Mouse (Mus musculus): ENCODE results near the gene Map3k7cl. TPM values are rescaled to one million over a fixed set of nuclear protein-coding genes. Genes with fewer than 3 reads are reported as not detected.
A peak's percentile ranks its signal among the peaks of the same experiment; 100 is the strongest.

Gene Map3k7cl
- polyA plus RNA-seq, 1 experiment, result 2.2 TPM

- no peak overlapping the region for H3ac ChIP-seq (ENCODE audit: control insufficient read depth, insufficient read length)
- TF ChIP-seq MYOD1 (IDR thresholded peaks at IDR 0.05; ENCODE audit: control insufficient read depth in 1 of 3, insufficient read length in 2 of 3, low read depth in 2 of 3), result peak in 2 of 3 experiments; percentile 18 to 69
- TF ChIP-seq CEBPB (IDR thresholded peaks at IDR 0.05; ENCODE audit: insufficient read depth, poor library complexity, severe bottlenecking), result no peak
- peak in 1 of 3 experiments; percentile 20 for TF ChIP-seq MYOG (IDR thresholded peaks at IDR 0.05; ENCODE audit: control insufficient read depth in 1 of 3, insufficient read depth in 1 of 3, insufficient read length in 2 of 3, low read depth in 2 of 3)
- H3K79me2 ChIP-seq (ENCODE audit: control insufficient read depth, insufficient read depth), result no peaks in the 10 kb centered on the region
- no peaks in the 10 kb centered on the region for H3K27me3 ChIP-seq (ENCODE audit: control insufficient read depth, insufficient read depth, insufficient read length)
- no peak overlapping the region for H3K4me3 ChIP-seq
- H3K36me3 ChIP-seq (ENCODE audit: control insufficient read depth, insufficient read depth), result no peaks in the 10 kb centered on the region
- H3K4me2 ChIP-seq (ENCODE audit: low read depth), result peak overlapping the region; percentile 55
Observed at GRCm38 (mm10) chr16:87644111-87644770, 91.1 kb downstream of the Map3k7cl start.

Other genes with a start within 250 kb of the Map3k7cl start
- 6.2 TPM for gene N6amt1, start 199.1 kb upstream of the Map3k7cl start, polyA plus RNA-seq (2012; fragmentation: generic; extraction: Trizol)
- 5.8 TPM for gene Ltn1, start 120.7 kb upstream of the Map3k7cl start, polyA plus RNA-seq (2012; fragmentation: generic; extraction: Trizol)
- gene Rwdd2b, start 112.8 kb upstream of the Map3k7cl start, polyA plus RNA-seq (2012; fragmentation: generic; extraction: Trizol), result 4.1 TPM
- 17.0 TPM for gene Usp16, start 98.6 kb upstream of the Map3k7cl start, polyA plus RNA-seq (2012; fragmentation: generic; extraction: Trizol)
- gene Cct8, start 57.5 kb upstream of the Map3k7cl start, polyA plus RNA-seq (2012; fragmentation: generic; extraction: Trizol), result 133 TPM
- gene Bach1, start 145.6 kb downstream of the Map3k7cl start, polyA plus RNA-seq (2012; fragmentation: generic; extraction: Trizol), result 8.8 TPM